Mouse (Mus musculus) urinary bladder, postnatal 14 days (tissue): ENCODE data around the gene Vmn1r72.
"Not testable (repeated sequence)": the region's sequence is repeated elsewhere in the genome, so short reads cannot be mapped to it uniquely, and the experiment has no call there.

Experiments used
- DNase-seq: peaks from one replicate; pipeline ENCODE4 v3.0.0; 2021; ENCODE audit warnings: low spot score

Vmn1r72 gene

GRCm38 (mm10) chr7:11680047-11680446, at the start of gene Vmn1r72:
Vmn1r72 (minus strand) TSS chr7:11680147.
- not testable (repeated sequence) for DNase-seq

- not testable (repeated sequence) for DNase-seq
These were observed 62.9 kb downstream of the Vmn1r72 start for GRCm38 (mm10) chr7:11617082-11617481.
